ENCODE assay signal across 9 mouse cellular contexts in the genomic region with DNA sequence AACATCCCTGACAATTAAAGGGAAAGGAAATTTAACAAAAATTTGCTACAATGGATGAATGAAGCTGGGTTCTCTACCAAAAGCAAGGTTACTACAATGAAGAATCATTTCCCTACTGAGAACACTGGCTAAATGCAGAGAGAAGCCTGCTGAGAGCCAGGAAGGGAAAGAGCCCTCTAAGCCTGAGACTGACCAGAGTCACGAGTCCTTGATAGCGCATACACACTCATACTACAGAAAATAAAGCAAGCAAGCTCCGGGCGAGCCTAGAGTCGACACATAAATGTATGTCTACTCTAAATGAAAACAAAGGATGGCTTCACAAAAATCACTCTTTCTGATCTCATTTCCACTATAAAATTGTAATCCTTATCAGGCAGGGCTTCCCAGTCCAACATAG. TPM values are rescaled to one million over a fixed set of nuclear protein-coding genes. Genes with fewer than 3 reads are reported as not detected.
DNase-seq lines count a peak whose midpoint lies in the region; ATAC-seq lines count a peak whose summit lies in the region.
"Had no signal": no experiment of that assay in that cellular context is flagged by ENCODE, and none has a peak within 500 bp of the region (broad histone marks: within the 10 kb centered on the region; RNA-seq: fewer than 3 reads in every experiment).

No protein-coding gene starts in this region.

- H3K4me2 ChIP-seq in forebrain, embryonic 13.5 days = peak overlapping the region; percentile 59
- H3K4me2 ChIP-seq in forebrain, embryonic 12.5 days = no peak overlapping the region
- H3K4me2 ChIP-seq in kidney, embryonic 16.5 days (replicated peaks; ENCODE audit: low read depth, low read length) = peak overlapping the region; percentile 58; the same call in 1 of the 2 replicates
- no peak overlapping the region for H3K4me2 ChIP-seq in kidney, embryonic 14.5 days (replicated peaks; ENCODE audit: low read depth, low read length)
- peak overlapping the region; percentile 58; the same call in 1 of the 2 replicates for H3K4me2 ChIP-seq in forebrain, embryonic 16.5 days (ENCODE audit: low read length)

- no peaks in the 10 kb centered on the region for H3K9me3 ChIP-seq in forebrain, embryonic 13.5 days (replicated peaks)
- no peaks in the 10 kb centered on the region for H3K9me3 ChIP-seq in forebrain, embryonic 12.5 days
- no peaks in the 10 kb centered on the region for H3K9me3 ChIP-seq in kidney, embryonic 16.5 days (ENCODE audit: low read length)
- H3K9me3 ChIP-seq in kidney, embryonic 14.5 days (ENCODE audit: control insufficient read depth, low read length) = no peaks in the 10 kb centered on the region
- no peaks in the 10 kb centered on the region for H3K9me3 ChIP-seq in forebrain, embryonic 16.5 days (ENCODE audit: control insufficient read depth, low read length)

- H3K4me1 ChIP-seq in forebrain, embryonic 13.5 days = peaks cover 71% of the 10 kb centered on the region
- H3K4me1 ChIP-seq in forebrain, embryonic 12.5 days = peaks cover 71% of the 10 kb centered on the region
- H3K4me1 ChIP-seq in kidney, embryonic 16.5 days (ENCODE audit: insufficient read depth, low read length) = peaks cover 34% of the 10 kb centered on the region
- peaks cover 29% of the 10 kb centered on the region for H3K4me1 ChIP-seq in kidney, embryonic 14.5 days (ENCODE audit: control insufficient read depth, insufficient read depth, low read length)
- peaks cover 51% of the 10 kb centered on the region for H3K4me1 ChIP-seq in forebrain, embryonic 16.5 days (replicated peaks; ENCODE audit: control insufficient read depth, insufficient read depth, low read length)

- DNase-seq in right cerebral cortex, postnatal 10 days (ENCODE audit: low spot score in 2 of 2) = no peak
- no peak for DNase-seq in cerebellum, postnatal 25 days
- DNase-seq: cerebellum, adult 8-10 months had no signal

- H3K9ac ChIP-seq in forebrain, embryonic 13.5 days = no peak overlapping the region
- H3K9ac ChIP-seq in forebrain, embryonic 12.5 days = no peak overlapping the region
- H3K9ac ChIP-seq in kidney, embryonic 16.5 days (replicated peaks; ENCODE audit: low read length) = no peak overlapping the region
- no peak overlapping the region for H3K9ac ChIP-seq in kidney, embryonic 14.5 days (ENCODE audit: low read depth, low read length)
- H3K9ac ChIP-seq in forebrain, embryonic 16.5 days (replicated peaks; ENCODE audit: low read depth, low read length) = peak overlapping the region; percentile 42

- H3K36me3 ChIP-seq in forebrain, embryonic 13.5 days (ENCODE audit: poor library complexity, severe bottlenecking) = no peaks in the 10 kb centered on the region
- H3K36me3 ChIP-seq in forebrain, embryonic 12.5 days (replicated peaks) = no peaks in the 10 kb centered on the region
- no peaks in the 10 kb centered on the region for H3K36me3 ChIP-seq in kidney, embryonic 16.5 days (ENCODE audit: insufficient read depth, low read length)
- H3K36me3 ChIP-seq in kidney, embryonic 14.5 days (ENCODE audit: control insufficient read depth, insufficient read depth, low read length) = peaks cover 3% of the 10 kb centered on the region; the same call in 1 of the 2 replicates
- H3K36me3 ChIP-seq in forebrain, embryonic 16.5 days (ENCODE audit: control insufficient read depth, insufficient read depth) = no peaks in the 10 kb centered on the region
- H3K36me3 ChIP-seq in macrophage (ENCODE audit: inconsistent target) = no peaks in the 10 kb centered on the region

- ATAC-seq in forebrain, embryonic 13.5 days = no peak
- ATAC-seq in forebrain, embryonic 12.5 days (ENCODE audit: low FRiP score) = no peak
- ATAC-seq in kidney, embryonic 16.5 days (ENCODE audit: low FRiP score, low TSS enrichment) = no peak
- no peak for ATAC-seq in kidney, embryonic 14.5 days (ENCODE audit: low FRiP score, low TSS enrichment)
- no peak for ATAC-seq in forebrain, embryonic 16.5 days

- no peaks in the 10 kb centered on the region for H3K27me3 ChIP-seq in forebrain, embryonic 13.5 days
- H3K27me3 ChIP-seq in forebrain, embryonic 12.5 days = no peaks in the 10 kb centered on the region
- no peaks in the 10 kb centered on the region for H3K27me3 ChIP-seq in kidney, embryonic 16.5 days (ENCODE audit: insufficient read depth, low read length)
- H3K27me3 ChIP-seq in kidney, embryonic 14.5 days (ENCODE audit: control insufficient read depth, insufficient read depth, low read length) = no peaks in the 10 kb centered on the region
- no peaks in the 10 kb centered on the region for H3K27me3 ChIP-seq in forebrain, embryonic 16.5 days (replicated peaks; ENCODE audit: control insufficient read depth, insufficient read depth, low read length)

- peaks cover 25% of the 10 kb centered on the region; the same call in 1 of the 2 replicates for H3K79me2 ChIP-seq in macrophage (ENCODE audit: inconsistent target)

- 52% methylated on average over 5 of the region's 5 CpGs for WGBS in forebrain, embryonic 13.5 days
- 51% methylated on average over 5 of the region's 5 CpGs for WGBS in forebrain, embryonic 12.5 days
- WGBS in kidney, embryonic 16.5 days = 63% methylated on average over 5 of the region's 5 CpGs
- WGBS in kidney, embryonic 14.5 days = 59% methylated on average over 5 of the region's 5 CpGs
- WGBS in forebrain, embryonic 16.5 days = 63% methylated on average over 5 of the region's 5 CpGs
- WGBS in macrophage (ENCODE audit: missing documents) = 83% methylated on average over 4 of the region's 5 CpGs

- no peak overlapping the region for H3K4me3 ChIP-seq in forebrain, embryonic 13.5 days
- no peak overlapping the region for H3K4me3 ChIP-seq in forebrain, embryonic 12.5 days (replicated peaks)
- H3K4me3 ChIP-seq in kidney, embryonic 16.5 days (ENCODE audit: low read length) = no peak overlapping the region
- H3K4me3 ChIP-seq in kidney, embryonic 14.5 days (ENCODE audit: low read length) = no peak overlapping the region; the same call in 1 of the 2 replicates
- H3K4me3 ChIP-seq in forebrain, embryonic 16.5 days (replicated peaks; ENCODE audit: low read length) = no peak overlapping the region
- H3K4me3 ChIP-seq in macrophage (ENCODE audit: inconsistent target) = peak overlapping the region; percentile 32

- H3K27ac ChIP-seq in forebrain, embryonic 13.5 days = no peak overlapping the region
- no peak overlapping the region for H3K27ac ChIP-seq in forebrain, embryonic 12.5 days
- H3K27ac ChIP-seq in kidney, embryonic 16.5 days (ENCODE audit: low read length) = no peak overlapping the region
- H3K27ac ChIP-seq in kidney, embryonic 14.5 days (ENCODE audit: low read depth, low read length) = no peak overlapping the region
- H3K27ac ChIP-seq in forebrain, embryonic 16.5 days (ENCODE audit: low read length) = no peak overlapping the region
- peak overlapping the region; percentile 73 for H3K27ac ChIP-seq in macrophage

RNA-seq across cellular contexts. Expression of gene Adgrl2, which starts 31.6 kb away (rescaled TPM):
- polyA plus RNA-seq in forebrain, embryonic 13.5 days (2015; fragmentation: Nextera tagmentation; extraction: Ambion mirVana) = 70.1 and 76.1 TPM in 2 replicates
- 103 and 104 TPM in 2 replicates for polyA plus RNA-seq in forebrain, embryonic 12.5 days (2016; fragmentation: Nextera tagmentation; extraction: Ambion mirVana)
- 49.9 and 55.1 TPM in 2 replicates for polyA plus RNA-seq in kidney, embryonic 16.5 days (2015; fragmentation: Nextera tagmentation; extraction: Ambion mirVana)
- 85.3 and 105 TPM in 2 replicates for polyA plus RNA-seq in kidney, embryonic 14.5 days (2014; fragmentation: Nextera tagmentation; extraction: Ambion mirVana)
- 132 and 139 TPM in 2 replicates for polyA plus RNA-seq in forebrain, embryonic 16.5 days (2015; fragmentation: Nextera tagmentation; extraction: Ambion mirVana)
- total RNA-seq in macrophage (2018; cell fraction: chromatin; rRNA removed) = 100 to 1,000 TPM in 5 of 26 experiments, 10 to 100 TPM in 21; 13.5 to 457 (median 52.4) TPM
- 100 to 1,000 TPM in 1 of 26 experiments, 10 to 100 TPM in 21, 1 to 10 TPM in 4; 6.8 to 101 (median 24.7) TPM for total RNA-seq in macrophage (2018; cell fraction: cytosol; rRNA removed)
- total RNA-seq in macrophage (2018; cell fraction: nucleus; rRNA removed) = 100 to 1,000 TPM in 5 of 26 experiments, 10 to 100 TPM in 21; 14.4 to 325 (median 52.5) TPM
- 16.8 to 28.0 TPM (median 26.0 TPM) in 3 replicates for polyA plus RNA-seq in macrophage (2018)

Comparison
In these comparisons a context has a peak if more than half of its experiments do, and no peak if none do; other contexts are left out.
1. H3K4me2 ChIP-seq: peak in forebrain, embryonic 13.5 days (single experiment), kidney, embryonic 16.5 days (single experiment) and forebrain, embryonic 16.5 days (single experiment); none in forebrain, embryonic 12.5 days (single experiment) and kidney, embryonic 14.5 days (single experiment).